Mouse (Mus musculus) ES-E14 (cell line): Measurements from ENCODE around the gene Hrh1. TPM values are rescaled to one million over a fixed set of nuclear protein-coding genes. Genes with fewer than 3 reads are reported as not detected.

Experiments
- DNase-seq: peaks from one replicate; pipeline ENCODE4 v3.0.0-alpha.2; 2013; ENCODE audit warnings: low read depth, low spot score
- H3K27ac ChIP-seq: 2 replicates; pipeline ENCODE4 v1.5.1; 2012; ENCODE audit warnings: low read depth, mild to moderate bottlenecking, low read length, moderate library complexity, mixed read lengths; ENCODE audit not compliant: poor library complexity, insufficient read depth, severe bottlenecking
- H3K36me3 ChIP-seq: 2 replicates; pipeline ENCODE4 v1.6.1; 2012; ENCODE audit warnings: mild to moderate bottlenecking, low read length, moderate library complexity, mixed read lengths; ENCODE audit not compliant: control insufficient read depth, poor library complexity, insufficient read depth, severe bottlenecking
- H3K4me1 ChIP-seq, 2 experiments: fragments of 150-350 bp in 1 of 2; sonication (generic) in 1 of 2; 2 replicates each; pipeline ENCODE4 v1.6.1; 2012; ENCODE audit warnings: low read length in 2 of 2, mild to moderate bottlenecking in 1 of 2, mixed read lengths in 1 of 2; ENCODE audit not compliant: control insufficient read depth in 2 of 2, insufficient read depth in 2 of 2, poor library complexity in 1 of 2
- H3K4me3 ChIP-seq, 2 experiments: fragments of 150-350 bp in 1 of 2; sonication (generic) in 1 of 2; 2 replicates each; pipeline ENCODE4 v1.5.1; 2012; ENCODE audit warnings: low read length in 2 of 2, low read depth in 1 of 2, mild to moderate bottlenecking in 1 of 2, mixed read lengths in 1 of 2; ENCODE audit not compliant: insufficient read depth in 1 of 2, poor library complexity in 1 of 2, severe bottlenecking in 1 of 2
- H3K9ac ChIP-seq: 2 replicates; pipeline ENCODE4 v1.6.1; 2012; ENCODE audit warnings: low read depth, mild to moderate bottlenecking, low read length, mixed read lengths; ENCODE audit not compliant: poor library complexity, insufficient read depth, severe bottlenecking
- H3K9me3 ChIP-seq: fragments of 150-350 bp; sonication (generic); 2 replicates; pipeline ENCODE4 v1.6.1; 2012; ENCODE audit warnings: low read depth, mild to moderate bottlenecking, low read length; ENCODE audit not compliant: control insufficient read depth, insufficient read depth
- CHD2 ChIP-seq: IDR thresholded peaks from 2 replicates; pipeline ENCODE4 v1.6.1; 2014; ENCODE audit warnings: mild to moderate bottlenecking, low read depth, low read length, inconsistent platforms
- HCFC1 ChIP-seq: IDR thresholded peaks from 2 replicates; pipeline ENCODE4 v1.6.1; 2012; ENCODE audit warnings: low read length, inconsistent platforms, borderline replicate concordance; ENCODE audit not compliant: insufficient read depth
- MAFK ChIP-seq: IDR thresholded peaks from 2 replicates; pipeline ENCODE4 v1.6.1; 2014; ENCODE audit warnings: mild to moderate bottlenecking, low read depth, low read length, inconsistent platforms; ENCODE audit not compliant: insufficient read depth
- ZC3H11A ChIP-seq: IDR thresholded peaks from 2 replicates; pipeline ENCODE4 v1.6.1; 2012; ENCODE audit warnings: low read depth, mild to moderate bottlenecking, inconsistent platforms, low read length, borderline replicate concordance
- ZNF384 ChIP-seq: IDR thresholded peaks from 2 replicates; pipeline ENCODE4 v1.6.1; 2012; ENCODE audit warnings: low read depth, low read length, inconsistent platforms
- in situ Hi-C, 2 experiments: fragments of 600-800 bp; cut with MboI; formaldehyde crosslinking; loops; one replicate each; pipeline ENCODE4 v1.15.1; 2025; ENCODE audit warnings: low sequenced_read_pairs in 2 of 2, inconsistent platforms in 1 of 2; ENCODE audit not compliant: unreplicated experiment in 2 of 2
- total RNA-seq: library from RNA; depleted of rRNA; stranded (reverse); fragments of 300-350 nt; gene quantifications from 2 replicates; pipeline ENCODE4 v1.2.3, GENCODE M21; 2012

Gene Hrh1
- total RNA-seq, 1 experiment, result 0.94 TPM

- Histone ChIP-seq H3K9me3 (no peaks in the 10 kb centered on the region), H3K4me1 (no peaks in the 10 kb centered on the region), H3K36me3 (no peaks in the 10 kb centered on the region), H3K4me3 (no peak overlapping the region), H3K27ac (no peak overlapping the region), H3K9ac (no peak overlapping the region)
- no peak for DNase-seq
- TF ChIP-seq HCFC1 (no peak), ZNF384 (no peak), MAFK (no peak), ZC3H11A (no peak), CHD2 (no peak)
- in situ Hi-C loops, result no loop called here
Observed at GRCm38 (mm10) chr6:114364734-114365133, 33.0 kb upstream of the Hrh1 start.

- H3K27ac ChIP-seq, result no peak overlapping the region
- TF ChIP-seq HCFC1 (no peak), ZNF384 (no peak), ZC3H11A (no peak), MAFK (no peak), CHD2 (no peak)
- no peaks in the 10 kb centered on the region for H3K4me1 ChIP-seq
- in situ Hi-C loops, result no loop called here
- no peak overlapping the region for H3K4me3 ChIP-seq
- no peak overlapping the region for H3K9ac ChIP-seq
- no peaks in the 10 kb centered on the region for H3K36me3 ChIP-seq
- no peak for DNase-seq
- H3K9me3 ChIP-seq, result no peaks in the 10 kb centered on the region
Observed at GRCm38 (mm10) chr6:114366191-114366590, 31.5 kb upstream of the Hrh1 start.

DNA sequence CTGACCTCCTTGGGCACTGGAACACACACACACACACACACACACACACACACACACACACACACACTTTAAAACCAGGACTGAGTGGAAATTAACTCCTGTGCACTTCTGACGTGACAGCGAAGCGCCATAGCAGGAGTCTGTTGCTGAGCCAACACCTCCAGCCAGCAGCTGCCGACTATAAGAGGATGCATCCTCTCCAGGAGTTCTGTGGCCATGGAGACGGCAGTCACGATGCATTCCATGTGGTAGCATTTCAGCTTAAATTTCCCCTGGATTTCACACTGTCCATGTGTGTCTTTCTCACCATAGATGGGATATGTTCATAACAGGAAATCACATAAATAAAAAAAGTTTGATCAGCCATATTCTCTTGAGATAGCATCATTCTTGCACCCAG, 30.1 kb upstream of the Hrh1 start:
- H3K9ac ChIP-seq, result no peak overlapping the region
- no peaks in the 10 kb centered on the region for H3K36me3 ChIP-seq
- in situ Hi-C loops, result no loop called here
- no peaks in the 10 kb centered on the region for H3K9me3 ChIP-seq
- H3K27ac ChIP-seq, result no peak overlapping the region
- no peak for TF ChIP-seq ZC3H11A
- TF ChIP-seq CHD2, result no peak
- TF ChIP-seq MAFK, result no peak
- TF ChIP-seq ZNF384, result no peak
- TF ChIP-seq HCFC1, result no peak
- no peak overlapping the region for H3K4me3 ChIP-seq
- DNase-seq, result no peak
- no peaks in the 10 kb centered on the region for H3K4me1 ChIP-seq

DNA sequence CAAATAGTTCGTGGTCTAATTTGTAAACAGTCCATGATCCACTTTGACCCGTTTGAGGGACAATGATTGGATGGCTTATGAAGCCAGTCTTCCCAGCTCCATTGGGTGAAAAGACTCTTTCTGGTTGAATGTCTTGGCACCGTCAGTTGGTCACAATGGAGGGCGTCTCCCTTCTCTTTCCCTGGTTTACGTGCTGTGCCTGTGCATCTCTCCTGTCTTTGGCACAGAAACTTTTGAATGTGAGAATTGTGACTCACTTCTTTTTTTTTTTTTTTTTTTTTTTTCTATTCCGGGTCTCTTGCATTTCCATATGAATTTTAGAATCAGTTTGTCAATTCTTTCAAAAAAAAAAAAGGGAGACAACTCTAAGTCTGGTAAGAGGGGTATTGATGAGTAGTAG, 29.5 kb upstream of the Hrh1 start:
- in situ Hi-C loops, result no loop called here
- Histone ChIP-seq H3K9me3 (no peaks in the 10 kb centered on the region), H3K9ac (no peak overlapping the region), H3K4me3 (no peak overlapping the region), H3K4me1 (no peaks in the 10 kb centered on the region), H3K27ac (no peak overlapping the region), H3K36me3 (no peaks in the 10 kb centered on the region)
- TF ChIP-seq HCFC1, result no peak
- no peak for TF ChIP-seq ZC3H11A
- no peak for TF ChIP-seq ZNF384
- TF ChIP-seq CHD2, result no peak
- TF ChIP-seq MAFK, result no peak
- no peak for DNase-seq

GRCm38 (mm10) chr6:114372741-114373140, 25.0 kb upstream of the Hrh1 start:
- TF ChIP-seq HCFC1 (no peak), MAFK (no peak), CHD2 (no peak), ZNF384 (no peak), ZC3H11A (no peak)

More at GRCm38 (mm10) chr6:114372741-114373140, 25.0 kb upstream of the Hrh1 start:
- DNase-seq, result no peak
- in situ Hi-C loops, result no loop called here
- H3K4me3 ChIP-seq, result no peak overlapping the region
- no peak overlapping the region for H3K9ac ChIP-seq
- no peaks in the 10 kb centered on the region for H3K4me1 ChIP-seq
- no peaks in the 10 kb centered on the region for H3K36me3 ChIP-seq
- no peak overlapping the region for H3K27ac ChIP-seq
- H3K9me3 ChIP-seq, result no peaks in the 10 kb centered on the region
